Mouse (Mus musculus) hindbrain, embryonic 11.5 days (tissue): ENCODE data around the gene Lrriq3. TPM values are rescaled to one million over a fixed set of nuclear protein-coding genes. Genes with fewer than 3 reads are reported as not detected.
A peak's percentile ranks its signal among the peaks of the same experiment; 100 is the strongest.

Experiments
- ATAC-seq: fragments of 200-750 bp; cut with Nextera tagmentation; 2 replicates; pipeline ENCODE4 v1.8.0; 2017; ENCODE audit warnings: mild to moderate bottlenecking, moderate TSS enrichment, moderate library complexity; ENCODE audit not compliant: low FRiP score
- DNase-seq: peaks from one replicate; pipeline ENCODE4 v3.0.0-alpha.2; 2015; ENCODE audit warnings: low spot score
- H3K27ac ChIP-seq: fragments of 300-500 bp; sonication (generic); 2 replicates; pipeline ENCODE4 v1.5.1; 2014; ENCODE audit warnings: mild to moderate bottlenecking, low read depth, low read length
- H3K27me3 ChIP-seq: fragments of 300-500 bp; sonication (generic); 2 replicates; pipeline ENCODE4 v1.6.1; 2014; ENCODE audit warnings: mild to moderate bottlenecking, low read length, moderate library complexity, mixed read lengths; ENCODE audit not compliant: control insufficient read depth, insufficient read depth
- H3K36me3 ChIP-seq: fragments of 300-500 bp; sonication (generic); 2 replicates; pipeline ENCODE4 v1.6.1; 2014; ENCODE audit warnings: mild to moderate bottlenecking, low read length, moderate library complexity, mixed read lengths; ENCODE audit not compliant: control insufficient read depth, insufficient read depth
- H3K4me1 ChIP-seq: fragments of 300-500 bp; sonication (generic); replicated peaks from 2 replicates; pipeline ENCODE4 v1.6.1; 2014; ENCODE audit warnings: low read length, mixed read lengths; ENCODE audit not compliant: control insufficient read depth, insufficient read depth
- H3K4me2 ChIP-seq: fragments of 300-500 bp; sonication (generic); replicated peaks from 2 replicates; pipeline ENCODE4 v1.6.1; 2014; ENCODE audit warnings: mild to moderate bottlenecking, low read depth, low read length
- H3K4me3 ChIP-seq: fragments of 300-500 bp; sonication (generic); 2 replicates; pipeline ENCODE4 v1.5.1; 2014; ENCODE audit warnings: low read depth, low read length
- H3K9ac ChIP-seq: fragments of 300-500 bp; sonication (generic); 2 replicates; pipeline ENCODE4 v1.6.1; 2014; ENCODE audit warnings: low read depth, low read length
- H3K9me3 ChIP-seq: fragments of 300-500 bp; sonication (generic); 2 replicates; pipeline ENCODE4 v1.6.1; 2016; ENCODE audit warnings: low read length; ENCODE audit not compliant: control insufficient read depth
- WGBS: fragments of 180-500 bp; shearing (Covaris S2); extraction: QIAGEN DNeasy Blood & Tissue Kit; methylation state at CpG from one replicate; pipeline ENCODE4 v1.1.7; 2014; 5-methylcytosine and 5-hydroxymethylcytosine counted together
- polyA plus RNA-seq: library from polyadenylated mRNA; unstranded; fragments of >200 nt; fragmentation: Nextera tagmentation; extraction: Ambion mirVana; gene quantifications from 2 replicates; pipeline ENCODE4 v1.2.1, GENCODE M21; 2014

Gene Lrriq3
- polyA plus RNA-seq, 1 experiment from 2014 or later = 1.5 TPM

GRCm38 (mm10) chr3:155186456-155186855, 93.2 kb downstream of the Lrriq3 start:
- no peaks in the 10 kb centered on the region for H3K4me1 ChIP-seq
- H3K9me3 ChIP-seq = no peaks in the 10 kb centered on the region
- no peaks in the 10 kb centered on the region for H3K27me3 ChIP-seq
- no peak overlapping the region for H3K4me2 ChIP-seq
- no peak for ATAC-seq
- 94% methylated on average over 2 of the region's 2 CpGs for WGBS
- H3K27ac ChIP-seq = no peak overlapping the region
- no peaks in the 10 kb centered on the region for H3K36me3 ChIP-seq
- no peak for DNase-seq
- no peak overlapping the region for H3K4me3 ChIP-seq
- H3K9ac ChIP-seq = no peak overlapping the region

DNA sequence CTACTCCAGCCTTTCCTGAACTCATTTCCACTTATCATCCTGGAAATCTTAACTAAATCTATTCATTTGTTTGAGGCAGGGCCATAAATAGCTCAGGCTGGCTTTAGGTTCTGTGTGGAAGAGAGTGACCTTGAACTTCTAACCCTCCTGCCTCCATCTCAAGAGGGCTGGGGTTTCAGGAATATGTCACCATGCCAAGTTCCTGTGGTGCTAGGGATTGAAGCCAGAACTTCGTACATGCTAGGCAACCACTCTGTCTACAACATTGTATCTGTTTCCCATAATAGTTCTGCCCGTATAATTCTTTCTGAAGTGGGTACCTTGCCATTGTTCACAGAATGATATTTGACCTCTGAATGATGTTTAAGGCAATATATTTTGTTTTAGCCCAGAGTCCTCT, 95.6 kb downstream of the Lrriq3 start:
- Histone ChIP-seq H3K27ac (no peak overlapping the region), H3K9me3 (no peaks in the 10 kb centered on the region), H3K9ac (no peak overlapping the region), H3K4me1 (no peaks in the 10 kb centered on the region), H3K27me3 (no peaks in the 10 kb centered on the region), H3K4me2 (no peak overlapping the region), H3K36me3 (no peaks in the 10 kb centered on the region), H3K4me3 (no peak overlapping the region)
- 84% methylated on average over 2 of the region's 2 CpGs for WGBS
- DNase-seq (no peak), ATAC-seq (no peak)

- 15% methylated on average over 1 of the region's 1 CpGs for WGBS
Measured at GRCm38 (mm10) chr3:155234919-155235318, 141.7 kb downstream of the Lrriq3 start.

GRCm38 (mm10) chr3:155235502-155235901, 142.3 kb downstream of the Lrriq3 start:
- no peak overlapping the region for H3K9ac ChIP-seq
- no peak overlapping the region for H3K4me2 ChIP-seq
- no peaks in the 10 kb centered on the region for H3K27me3 ChIP-seq
- DNase-seq = no peak
- no peak overlapping the region for H3K4me3 ChIP-seq
- H3K4me1 ChIP-seq = no peaks in the 10 kb centered on the region
- H3K27ac ChIP-seq = no peak overlapping the region
- H3K36me3 ChIP-seq = no peaks in the 10 kb centered on the region
- ATAC-seq = no peak
- H3K9me3 ChIP-seq = no peaks in the 10 kb centered on the region

More at GRCm38 (mm10) chr3:155234919-155235318, 141.7 kb downstream of the Lrriq3 start:
- ATAC-seq (peak; percentile 63; the same call in 1 of the 2 replicates), DNase-seq (peak; percentile 21)
- H3K36me3 ChIP-seq = no peaks in the 10 kb centered on the region
- no peak overlapping the region for H3K9ac ChIP-seq
- no peaks in the 10 kb centered on the region for H3K27me3 ChIP-seq
- H3K4me2 ChIP-seq = no peak overlapping the region
- H3K4me3 ChIP-seq = no peak overlapping the region
- no peak overlapping the region for H3K27ac ChIP-seq
- H3K9me3 ChIP-seq = no peaks in the 10 kb centered on the region
- no peaks in the 10 kb centered on the region for H3K4me1 ChIP-seq

Other genes starting within 250 kb of the Lrriq3 start
- 0.05 and 0.10 TPM in 2 replicates for gene Tnni3k, start 38.0 kb upstream of the Lrriq3 start, polyA plus RNA-seq
- 20.1 and 20.5 TPM in 2 replicates for gene Fpgt, start within 50 bp of the Lrriq3 start, polyA plus RNA-seq